Mouse (Mus musculus) embryonic facial prominence, embryonic 11.5 days (tissue): ENCODE measurements around the gene Vmn1r83. TPM values are rescaled to one million over a fixed set of nuclear protein-coding genes. Genes with fewer than 3 reads are reported as not detected.

Experiments
- ATAC-seq: fragments of 200-750 bp; cut with Nextera tagmentation; replicated peaks from 2 replicates; pipeline ENCODE4 v1.8.0; 2017; ENCODE audit warnings: low read depth; ENCODE audit not compliant: insufficient number of reproducible peaks, low FRiP score, low TSS enrichment
- DNase-seq: peaks from one replicate; pipeline ENCODE4 v3.0.0-alpha.2; 2015; ENCODE audit warnings: low spot score
- H3K27ac ChIP-seq: fragments of 300-500 bp; sonication (generic); replicated peaks from 2 replicates; pipeline ENCODE4 v1.5.1; 2014; ENCODE audit warnings: mild to moderate bottlenecking, low read depth, low read length, control low read depth
- H3K27me3 ChIP-seq: fragments of 300-500 bp; sonication (generic); 2 replicates; pipeline ENCODE4 v1.6.1; 2014; ENCODE audit warnings: mild to moderate bottlenecking, low read length, moderate library complexity, mixed read lengths; ENCODE audit not compliant: control insufficient read depth, insufficient read depth
- H3K36me3 ChIP-seq: fragments of 300-500 bp; sonication (generic); replicated peaks from 2 replicates; pipeline ENCODE4 v1.6.1; 2014; ENCODE audit warnings: low read depth, mild to moderate bottlenecking, low read length, moderate library complexity, mixed read lengths; ENCODE audit not compliant: control insufficient read depth, insufficient read depth
- H3K4me1 ChIP-seq: fragments of 300-500 bp; sonication (generic); 2 replicates; pipeline ENCODE4 v1.6.1; 2014; ENCODE audit warnings: low read length, mixed read lengths; ENCODE audit not compliant: control insufficient read depth, insufficient read depth
- H3K4me2 ChIP-seq: fragments of 300-500 bp; sonication (generic); 2 replicates; pipeline ENCODE4 v1.6.1; 2014; ENCODE audit warnings: low read depth, mild to moderate bottlenecking, control low read depth, low read length, moderate library complexity
- H3K4me3 ChIP-seq: fragments of 300-500 bp; sonication (generic); 2 replicates; pipeline ENCODE4 v1.5.1; 2014; ENCODE audit warnings: low read depth, low read length, control low read depth
- H3K9ac ChIP-seq: fragments of 300-500 bp; sonication (generic); replicated peaks from 2 replicates; pipeline ENCODE4 v1.6.1; 2014; ENCODE audit warnings: mild to moderate bottlenecking, control low read depth, low read length
- H3K9me3 ChIP-seq: fragments of 300-500 bp; sonication (generic); replicated peaks from 2 replicates; pipeline ENCODE4 v1.6.1; 2016; ENCODE audit warnings: mild to moderate bottlenecking, low read length, inconsistent platforms, mixed read lengths; ENCODE audit not compliant: control insufficient read depth
- WGBS: fragments of 180-500 bp; shearing (Covaris S2); extraction: QIAGEN DNeasy Blood & Tissue Kit; methylation state at CpG from one replicate; pipeline ENCODE4 v1.1.7; 2014; 5-methylcytosine and 5-hydroxymethylcytosine counted together
- microRNA-seq: library from miRNA; unstranded; fragments of <30 nt; microRNA quantifications from one replicate; pipeline ENCODE4, GENCODE M21; 2016; ENCODE audit warnings: borderline number of aligned reads
- polyA plus RNA-seq: library from polyadenylated mRNA; unstranded; fragments of >200 nt; fragmentation: Nextera tagmentation; extraction: Ambion mirVana; gene quantifications from 2 replicates; pipeline ENCODE4 v1.2.1, GENCODE M21; 2014

Gene Vmn1r83
- not detected in 2 replicates for polyA plus RNA-seq

- no peak for DNase-seq
- no peak within 1 kb of the TSS for H3K4me2 ChIP-seq
- no peak within 1 kb of the TSS for H3K4me3 ChIP-seq
- ATAC-seq = no peak
- 84% methylated on average over 2 of the region's 2 CpGs for WGBS
- H3K36me3 ChIP-seq = no peaks in the 10 kb centered on the region
- H3K27me3 ChIP-seq = no peaks in the 10 kb centered on the region
- no peaks in the 10 kb centered on the region for H3K4me1 ChIP-seq
- no peaks in the 10 kb centered on the region for H3K9me3 ChIP-seq
- H3K9ac ChIP-seq = no peak within 1 kb of the TSS
- H3K27ac ChIP-seq = no peak within 1 kb of the TSS
These were observed at the start of gene Vmn1r83 for GRCm38 (mm10) chr7:12329381-12329780. Vmn1r83 (minus strand) TSS chr7:12329481.

- Histone ChIP-seq H3K9me3 (no peaks in the 10 kb centered on the region), H3K4me2 (no peak within 1 kb of the TSS), H3K27ac (no peak within 1 kb of the TSS), H3K4me3 (no peak within 1 kb of the TSS), H3K4me1 (no peaks in the 10 kb centered on the region), H3K36me3 (no peaks in the 10 kb centered on the region), H3K27me3 (no peaks in the 10 kb centered on the region), H3K9ac (no peak within 1 kb of the TSS)
- WGBS = 39% methylated on average over 1 of the region's 1 CpGs
- DNase-seq = no peak
- ATAC-seq = no peak
These were observed 39.9 kb upstream of the Vmn1r83 start, which contains the start of gene Vmn1r84 for GRCm38 (mm10) chr7:12369173-12369572. Vmn1r84 (minus strand) TSS chr7:12369273.

GRCm38 (mm10) chr7:12300130-12300529 is 29.2 kb downstream of the Vmn1r83 start, which contains the start of gene Vmn1r82:
Vmn1r82 (plus strand) TSS chr7:12300430.
- WGBS = 55% methylated on average over 2 of the region's 2 CpGs
- DNase-seq (no peak), ATAC-seq (no peak)
- Histone ChIP-seq H3K27me3 (no peaks in the 10 kb centered on the region), H3K9ac (no peak within 1 kb of the TSS), H3K36me3 (no peaks in the 10 kb centered on the region), H3K4me3 (no peak within 1 kb of the TSS), H3K27ac (no peak within 1 kb of the TSS), H3K4me1 (no peaks in the 10 kb centered on the region), H3K4me2 (no peak within 1 kb of the TSS), H3K9me3 (no peaks in the 10 kb centered on the region; the same call in 1 of the 2 replicates)

Small RNA genes lying within 50 kb of the gene (microRNA-seq; reads per million reads assigned to microRNA genes)
- gene Gm23521 = not detected

Other genes starting within 250 kb of the Vmn1r83 start
- not detected in 2 replicates for gene Vmn1r78, start 179.2 kb downstream of the Vmn1r83 start, polyA plus RNA-seq
- not detected in 2 replicates for gene Vmn1r79, start 158.2 kb downstream of the Vmn1r83 start, polyA plus RNA-seq
- not detected in 2 replicates for gene Vmn1r80, start 140.2 kb downstream of the Vmn1r83 start, polyA plus RNA-seq
- not detected in 2 replicates for gene Vmn1r81, start 61.2 kb downstream of the Vmn1r83 start, polyA plus RNA-seq
- gene Vmn1r82, start 29.1 kb downstream of the Vmn1r83 start, polyA plus RNA-seq = not detected in 2 replicates
- gene Vmn1r84, start 39.8 kb upstream of the Vmn1r83 start, polyA plus RNA-seq = not detected in 2 replicates
- gene Zfp551, start 93.3 kb upstream of the Vmn1r83 start, polyA plus RNA-seq = 4.1 and 4.2 TPM in 2 replicates
- 44.5 and 45.8 TPM in 2 replicates for gene Zfp606, start 148.8 kb upstream of the Vmn1r83 start, polyA plus RNA-seq
- gene 2900092C05Rik, start 183.0 kb upstream of the Vmn1r83 start, polyA plus RNA-seq = not detected in 2 replicates